Mouse (Mus musculus): ENCODE data around the gene Lhx6. TPM values are rescaled to one million over a fixed set of nuclear protein-coding genes. Genes with fewer than 3 reads are reported as not detected.

Lhx6 gene
- total and polyA plus RNA-seq, 3 experiments = 1.3 to 3.0 TPM; not detected in 1

DNA sequence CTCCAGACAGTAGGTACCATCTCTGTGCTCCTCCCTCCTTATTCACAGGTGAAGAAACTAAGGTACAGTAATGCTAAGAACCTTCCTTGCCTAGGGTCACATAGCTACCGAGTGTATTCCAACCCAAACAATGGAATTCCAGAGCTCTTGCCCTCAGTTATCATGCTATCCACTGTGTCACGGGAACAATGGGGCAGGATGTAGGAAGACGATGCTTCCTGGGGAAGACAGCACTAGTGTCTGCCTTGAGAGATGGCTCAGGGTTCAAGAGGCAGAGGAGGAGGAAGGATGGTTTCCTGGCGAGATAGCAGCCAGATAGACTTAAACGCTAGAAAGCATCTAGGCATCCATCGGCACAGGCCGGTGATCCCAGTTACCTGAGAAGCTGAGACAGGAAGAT lies 72.3 kb downstream of the Lhx6 start:
- H3K4me3 ChIP-seq (ENCODE audit: control insufficient read depth in 1 of 2, insufficient read depth in 1 of 2, low read depth in 2 of 2, low read length in 2 of 2) = no peak overlapping the region
- no peaks in the 10 kb centered on the region for H3K4me1 ChIP-seq (ENCODE audit: control insufficient read depth in 1 of 2, insufficient read depth in 2 of 2, low read length in 2 of 2)
- no peak overlapping the region for H3K9ac ChIP-seq (ENCODE audit: control insufficient read depth, low read depth, low read length, poor library complexity, severe bottlenecking)
- peaks cover 0 to 9% of the 10 kb centered on the region in 2 experiments; a peak in 2 of 4 replicates for H3K36me3 ChIP-seq (ENCODE audit: control insufficient read depth in 1 of 2, insufficient read depth in 2 of 2, low read length in 2 of 2)
- no peak for DNase-seq (ENCODE audit: low read depth, low spot score)
- no peak overlapping the region for H3K27ac ChIP-seq (ENCODE audit: control insufficient read depth, low read depth, low read length)
- TF ChIP-seq MAZ (IDR thresholded peaks at IDR 0.05; ENCODE audit: low read depth, low read length) = no peak
- TF ChIP-seq E2F4 (IDR thresholded peaks at IDR 0.05; ENCODE audit: borderline replicate concordance, low read depth, low read length) = no peak
- H3K79me2 ChIP-seq (ENCODE audit: control insufficient read depth, insufficient read depth, low read length, poor library complexity) = no peaks in the 10 kb centered on the region
- H3K27me3 ChIP-seq (ENCODE audit: control insufficient read depth in 1 of 2, insufficient read depth in 2 of 2, low read length in 2 of 2) = no peaks in the 10 kb centered on the region; a peak in 1 of 4 replicates
- no peaks in the 10 kb centered on the region for H3K9me3 ChIP-seq (replicated peaks; ENCODE audit: insufficient read depth, low read length)

Other genes with a start within 250 kb of the Lhx6 start
- 1.2 TPM in 2 replicates for gene Ttll11, start 125.5 kb downstream of the Lhx6 start, total RNA-seq (2012; rRNA removed)
- 1 to 10 TPM in 1 of 2 experiments, not detected in 1; 2.5 TPM for gene Ttll11, start 125.5 kb downstream of the Lhx6 start, polyA plus RNA-seq (2012; ENCODE audit: insufficient read depth in 1 of 2, insufficient read length in 2 of 2, low read depth in 1 of 2, low replicate concordance in 2 of 2, missing spikeins in 1 of 2)
- gene Ndufa8, start 56.0 kb downstream of the Lhx6 start, total RNA-seq (2012; rRNA removed) = 167 and 186 TPM in 2 replicates
- gene Ndufa8, start 56.0 kb downstream of the Lhx6 start, polyA plus RNA-seq (2012; ENCODE audit: insufficient read depth in 1 of 2, insufficient read length in 2 of 2, low read depth in 1 of 2, low replicate concordance in 2 of 2, missing spikeins in 1 of 2) = 100 to 1,000 TPM in 1 of 2 experiments, not detected in 1; 357 TPM
- gene Morn5, start 56.0 kb downstream of the Lhx6 start, total RNA-seq (2012; rRNA removed) = 0.81 and 0.98 TPM in 2 replicates
- 1 to 10 TPM in 1 of 2 experiments, not detected in 1; 1.3 TPM for gene Morn5, start 56.0 kb downstream of the Lhx6 start, polyA plus RNA-seq (2012; ENCODE audit: insufficient read depth in 1 of 2, insufficient read length in 2 of 2, low read depth in 1 of 2, low replicate concordance in 2 of 2, missing spikeins in 1 of 2)
- gene Mrrf, start 31.0 kb upstream of the Lhx6 start, total RNA-seq (2012; rRNA removed) = 20.0 and 28.0 TPM in 2 replicates
- 10 to 100 TPM in 1 of 2 experiments, not detected in 1; 31.2 TPM for gene Mrrf, start 31.0 kb upstream of the Lhx6 start, polyA plus RNA-seq (2012; ENCODE audit: insufficient read depth in 1 of 2, insufficient read length in 2 of 2, low read depth in 1 of 2, low replicate concordance in 2 of 2, missing spikeins in 1 of 2)
- 16.4 and 20.1 TPM in 2 replicates for gene Rbm18, start 31.4 kb upstream of the Lhx6 start, total RNA-seq (2012; rRNA removed)
- 10 to 100 TPM in 1 of 2 experiments, not detected in 1; 16.7 TPM for gene Rbm18, start 31.4 kb upstream of the Lhx6 start, polyA plus RNA-seq (2012; ENCODE audit: insufficient read depth in 1 of 2, insufficient read length in 2 of 2, low read depth in 1 of 2, low replicate concordance in 2 of 2, missing spikeins in 1 of 2)
- gene Ptgs1, start 125.0 kb upstream of the Lhx6 start, total RNA-seq (2012; rRNA removed) = 2.6 and 3.9 TPM in 2 replicates
- 10 to 100 TPM in 1 of 2 experiments, not detected in 1; 20.0 TPM for gene Ptgs1, start 125.0 kb upstream of the Lhx6 start, polyA plus RNA-seq (2012; ENCODE audit: insufficient read depth in 1 of 2, insufficient read length in 2 of 2, low read depth in 1 of 2, low replicate concordance in 2 of 2, missing spikeins in 1 of 2)